Mouse (Mus musculus): ENCODE data around the gene Nr1h3.

Gene Nr1h3

GRCm38 (mm10) chr2:91186208-91186607, 16.4 kb downstream of the Nr1h3 start:
- no peak for DNase-seq (ENCODE audit: extremely low read depth, low read depth)

GRCm38 (mm10) chr2:91183711-91184405, 18.8 kb downstream of the Nr1h3 start, which contains the start of gene Madd:
TSS of gene Madd (minus strand) at chr2:91183837.
- peak; percentile 98 for DNase-seq (ENCODE audit: extremely low read depth, low read depth)

- DNase-seq (ENCODE audit: extremely low read depth, low read depth) = peak; percentile 97
Measured at GRCm38 (mm10) chr2:91183148-91183513, 19.5 kb downstream of the Nr1h3 start.

GRCm38 (mm10) chr2:91182405-91183147, 20.1 kb downstream of the Nr1h3 start:
- DNase-seq (ENCODE audit: extremely low read depth, low read depth) = no peak

GRCm38 (mm10) chr2:91182016-91182404, 20.6 kb downstream of the Nr1h3 start:
- DNase-seq (ENCODE audit: extremely low read depth, low read depth) = no peak

GRCm38 (mm10) chr2:91180706-91181105, 21.9 kb downstream of the Nr1h3 start:
- DNase-seq (ENCODE audit: extremely low read depth, low read depth) = no peak

GRCm38 (mm10) chr2:91179825-91180224, 22.8 kb downstream of the Nr1h3 start:
- DNase-seq (ENCODE audit: extremely low read depth, low read depth) = no peak

- no peak for DNase-seq (ENCODE audit: extremely low read depth, low read depth)
Measured at GRCm38 (mm10) chr2:91176234-91176633, 26.4 kb downstream of the Nr1h3 start.

GRCm38 (mm10) chr2:91175490-91175889, 27.1 kb downstream of the Nr1h3 start:
- DNase-seq (ENCODE audit: extremely low read depth, low read depth) = no peak

GRCm38 (mm10) chr2:91169587-91170322, 32.9 kb downstream of the Nr1h3 start:
- DNase-seq (ENCODE audit: extremely low read depth, low read depth) = no peak

- no peak for DNase-seq (ENCODE audit: extremely low read depth, low read depth)
Measured at GRCm38 (mm10) chr2:91167629-91168028, 35.0 kb downstream of the Nr1h3 start.

GRCm38 (mm10) chr2:91164991-91165390, 37.6 kb downstream of the Nr1h3 start:
- DNase-seq (ENCODE audit: extremely low read depth, low read depth) = no peak

GRCm38 (mm10) chr2:91163532-91163931, 39.1 kb downstream of the Nr1h3 start:
- no peak for DNase-seq (ENCODE audit: extremely low read depth, low read depth)

- no peak for DNase-seq (ENCODE audit: extremely low read depth, low read depth)
Measured at GRCm38 (mm10) chr2:91162952-91163351, 39.7 kb downstream of the Nr1h3 start.

GRCm38 (mm10) chr2:91160591-91160990, 42.0 kb downstream of the Nr1h3 start:
- no peak for DNase-seq (ENCODE audit: extremely low read depth, low read depth)

GRCm38 (mm10) chr2:91157002-91157752, 45.5 kb downstream of the Nr1h3 start:
- no peak for DNase-seq (ENCODE audit: extremely low read depth, low read depth)

GRCm38 (mm10) chr2:91154091-91154490, 48.5 kb downstream of the Nr1h3 start:
- DNase-seq (ENCODE audit: extremely low read depth, low read depth) = no peak

- DNase-seq (ENCODE audit: extremely low read depth, low read depth) = no peak
Measured at GRCm38 (mm10) chr2:91152885-91153377, 49.7 kb downstream of the Nr1h3 start.

- DNase-seq (ENCODE audit: extremely low read depth, low read depth) = no peak
Measured at GRCm38 (mm10) chr2:91151331-91151730, 51.3 kb downstream of the Nr1h3 start.

GRCm38 (mm10) chr2:91148101-91148500, 54.5 kb downstream of the Nr1h3 start:
- no peak for DNase-seq (ENCODE audit: extremely low read depth, low read depth)

GRCm38 (mm10) chr2:91143401-91143800, 59.2 kb downstream of the Nr1h3 start:
- no peak for DNase-seq (ENCODE audit: extremely low read depth, low read depth)

All from MEL-GATA-1-ER (cell line).